Mouse (Mus musculus): ENCODE measurements around the gene Tnfrsf18. TPM values are rescaled to one million over a fixed set of nuclear protein-coding genes. Genes with fewer than 3 reads are reported as not detected.

Tnfrsf18 gene
- polyA plus RNA-seq, 1 experiment = 0.22 TPM

GRCm38 (mm10) chr4:156069701-156070100 lies 43.7 kb downstream of the Tnfrsf18 start:
- no peak for DNase-seq (ENCODE audit: extremely low spot score in 1 of 2, low spot score in 1 of 2)

- no peak for DNase-seq (ENCODE audit: extremely low spot score in 1 of 2, low spot score in 1 of 2)
These were observed 44.3 kb downstream of the Tnfrsf18 start for GRCm38 (mm10) chr4:156070276-156070675.

GRCm38 (mm10) chr4:156070716-156071115 lies 44.8 kb downstream of the Tnfrsf18 start:
- no peak for DNase-seq (ENCODE audit: extremely low spot score in 1 of 2, low spot score in 1 of 2)

- no peak for DNase-seq (ENCODE audit: extremely low spot score in 1 of 2, low spot score in 1 of 2)
These were observed 51.0 kb downstream of the Tnfrsf18 start for GRCm38 (mm10) chr4:156076911-156077382.

- no peak for DNase-seq (ENCODE audit: extremely low spot score in 1 of 2, low spot score in 1 of 2)
These were observed 51.7 kb downstream of the Tnfrsf18 start for GRCm38 (mm10) chr4:156077499-156078301.

Other genes with a start within 250 kb of the Tnfrsf18 start
- 24.2 and 26.8 TPM in 2 replicates for gene Tmem88b, start 240.3 kb upstream of the Tnfrsf18 start, polyA plus RNA-seq (2012; rRNA removed)
- gene Ankrd65, start 235.7 kb upstream of the Tnfrsf18 start, polyA plus RNA-seq (2012; rRNA removed) = not detected in 2 replicates
- 101 and 116 TPM in 2 replicates for gene Mrpl20, start 223.3 kb upstream of the Tnfrsf18 start, polyA plus RNA-seq (2012; rRNA removed)
- gene Ccnl2, start 213.7 kb upstream of the Tnfrsf18 start, polyA plus RNA-seq (2012; rRNA removed) = 127 and 144 TPM in 2 replicates
- gene Aurkaip1, start 194.9 kb upstream of the Tnfrsf18 start, polyA plus RNA-seq (2012; rRNA removed) = 126 and 131 TPM in 2 replicates
- gene Mxra8, start 186.5 kb upstream of the Tnfrsf18 start, polyA plus RNA-seq (2012; rRNA removed) = 19.0 and 19.3 TPM in 2 replicates
- gene Dvl1, start 178.8 kb upstream of the Tnfrsf18 start, polyA plus RNA-seq (2012; rRNA removed) = 129 and 134 TPM in 2 replicates
- 0.36 and 0.38 TPM in 2 replicates for gene Tas1r3, start 162.8 kb upstream of the Tnfrsf18 start, polyA plus RNA-seq (2012; rRNA removed)
- gene Cptp, start 156.7 kb upstream of the Tnfrsf18 start, polyA plus RNA-seq (2012; rRNA removed) = 19.6 and 22.3 TPM in 2 replicates
- 36.9 and 41.1 TPM in 2 replicates for gene Ints11, start 156.6 kb upstream of the Tnfrsf18 start, polyA plus RNA-seq (2012; rRNA removed)
- 86.6 and 87.9 TPM in 2 replicates for gene Pusl1, start 134.4 kb upstream of the Tnfrsf18 start, polyA plus RNA-seq (2012; rRNA removed)
- 101 and 109 TPM in 2 replicates for gene Acap3, start 134.3 kb upstream of the Tnfrsf18 start, polyA plus RNA-seq (2012; rRNA removed)
- 69.5 and 70.8 TPM in 2 replicates for gene Ube2j2, start 82.3 kb upstream of the Tnfrsf18 start, polyA plus RNA-seq (2012; rRNA removed)
- gene C1qtnf12, start 63.8 kb upstream of the Tnfrsf18 start, polyA plus RNA-seq (2012; rRNA removed) = 14.3 and 17.1 TPM in 2 replicates
- 9.7 and 10.6 TPM in 2 replicates for gene B3galt6, start 33.5 kb upstream of the Tnfrsf18 start, polyA plus RNA-seq (2012; rRNA removed)
- 123 and 128 TPM in 2 replicates for gene Sdf4, start 33.3 kb upstream of the Tnfrsf18 start, polyA plus RNA-seq (2012; rRNA removed)
- gene Tnfrsf4, start 12.3 kb upstream of the Tnfrsf18 start, polyA plus RNA-seq (2012; rRNA removed) = 3.6 and 5.9 TPM in 2 replicates
- gene Ttll10, start 33.2 kb downstream of the Tnfrsf18 start, polyA plus RNA-seq (2012; rRNA removed) = 0.04 and 0.06 TPM in 2 replicates
- gene 9430015G10Rik, start 83.8 kb downstream of the Tnfrsf18 start, polyA plus RNA-seq (2012; rRNA removed) = 34.8 and 38.7 TPM in 2 replicates
- 1.5 and 2.5 TPM in 2 replicates for gene Rnf223, start 104.3 kb downstream of the Tnfrsf18 start, polyA plus RNA-seq (2012; rRNA removed)
- 198 and 200 TPM in 2 replicates for gene Agrn, start 171.3 kb downstream of the Tnfrsf18 start, polyA plus RNA-seq (2012; rRNA removed)
- gene Isg15, start 174.7 kb downstream of the Tnfrsf18 start, polyA plus RNA-seq (2012; rRNA removed) = 8.9 and 10.4 TPM in 2 replicates
- gene AW011738, start 177.1 kb downstream of the Tnfrsf18 start, polyA plus RNA-seq (2012; rRNA removed) = 5.2 and 5.4 TPM in 2 replicates
- 0.92 and 0.96 TPM in 2 replicates for gene Perm1, start 189.7 kb downstream of the Tnfrsf18 start, polyA plus RNA-seq (2012; rRNA removed)
- 79.0 and 85.8 TPM in 2 replicates for gene Plekhn1, start 208.7 kb downstream of the Tnfrsf18 start, polyA plus RNA-seq (2012; rRNA removed)
- gene Noc2l, start 209.8 kb downstream of the Tnfrsf18 start, polyA plus RNA-seq (2012; rRNA removed) = 93.4 and 96.7 TPM in 2 replicates
- gene Samd11, start 229.5 kb downstream of the Tnfrsf18 start, polyA plus RNA-seq (2012; rRNA removed) = 2.7 and 3.8 TPM in 2 replicates

Data from frontal cortex, adult 2 months (tissue).